Mouse (Mus musculus): ENCODE measurements at regions not wholly inside any gene's neighbourhood (a gene's known extent, or its start where the extent isn't known, plus 50 kb on each side); places are given as distances from the start of the nearest gene placed in this dataset.
A peak's percentile ranks its signal among the peaks of the same experiment; 100 is the strongest.

DNA sequence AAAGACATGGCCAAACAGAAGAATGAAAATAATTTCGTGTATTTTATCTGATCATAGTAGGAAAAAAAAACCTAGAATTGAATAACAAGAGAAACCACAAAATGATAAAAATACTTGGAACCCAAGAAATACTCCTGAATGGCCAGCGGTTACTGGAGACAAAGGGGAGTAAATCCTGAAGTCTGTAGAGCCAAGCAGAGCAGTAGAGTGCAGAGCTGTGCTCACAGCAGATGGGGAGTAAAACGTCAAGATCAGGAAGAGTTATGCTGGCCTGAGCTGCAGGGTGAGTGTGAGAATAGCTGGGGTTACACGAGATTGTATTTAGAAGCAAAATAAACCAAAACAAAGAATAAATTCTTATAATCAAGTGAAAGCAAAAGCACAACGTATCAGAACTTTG is 334.0 kb downstream of the Cxcl12 start:
- DNase-seq (ENCODE audit: low spot score in 2 of 2), result no peak

GRCm38 (mm10) chr6:117504771-117505170 is 336.2 kb upstream of the Zfp637 start:
- no peak for DNase-seq (ENCODE audit: low spot score in 2 of 2)

DNA sequence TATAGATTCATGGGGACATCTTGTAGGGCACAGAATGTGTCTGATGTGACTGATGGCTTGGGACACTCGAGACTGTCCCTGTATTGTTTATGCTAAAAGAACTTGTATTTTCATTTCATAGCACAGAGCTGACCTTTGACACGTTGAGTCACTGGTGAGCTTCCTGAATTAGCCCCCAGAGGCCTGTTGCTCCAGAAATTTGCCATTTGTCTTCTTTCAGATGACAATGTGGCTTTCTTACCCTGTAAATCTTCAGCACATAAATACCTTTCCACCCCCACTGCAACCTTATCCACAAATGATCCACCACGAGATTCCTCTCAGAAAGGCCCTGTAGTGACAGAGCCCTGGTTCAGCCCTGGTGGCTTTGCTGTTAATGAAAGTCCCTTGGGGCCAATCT is 335.5 kb upstream of the Zfp637 start:
- no peak for DNase-seq (ENCODE audit: low spot score in 2 of 2)

GRCm38 (mm10) chr6:117506619-117507018 is 334.4 kb upstream of the Zfp637 start:
- DNase-seq (ENCODE audit: low spot score in 2 of 2), result no peak

- DNase-seq (ENCODE audit: low spot score in 2 of 2), result no peak
Measured at GRCm38 (mm10) chr6:117508860-117509259, 332.1 kb upstream of the Zfp637 start.

DNA sequence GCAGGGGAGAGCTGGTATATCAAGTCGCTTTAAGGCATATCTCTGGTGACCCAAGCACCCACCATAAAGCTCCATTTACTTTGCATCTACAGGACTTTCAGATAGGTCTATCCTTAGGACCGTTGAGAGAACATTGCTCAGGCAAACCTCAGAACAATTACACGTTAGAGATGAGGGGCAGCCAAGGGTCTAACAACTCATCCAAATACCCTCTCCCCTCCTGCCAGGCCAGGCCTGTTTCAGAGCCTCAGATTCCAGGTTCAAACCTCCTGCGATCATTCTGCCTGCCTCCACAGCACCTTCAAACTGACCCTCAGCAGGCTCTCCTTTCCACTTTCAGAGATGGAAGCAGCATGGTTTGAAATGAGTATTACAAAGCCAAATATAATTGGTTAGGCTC is 331.0 kb upstream of the Zfp637 start:
- no peak for DNase-seq (ENCODE audit: low spot score in 2 of 2)

DNA sequence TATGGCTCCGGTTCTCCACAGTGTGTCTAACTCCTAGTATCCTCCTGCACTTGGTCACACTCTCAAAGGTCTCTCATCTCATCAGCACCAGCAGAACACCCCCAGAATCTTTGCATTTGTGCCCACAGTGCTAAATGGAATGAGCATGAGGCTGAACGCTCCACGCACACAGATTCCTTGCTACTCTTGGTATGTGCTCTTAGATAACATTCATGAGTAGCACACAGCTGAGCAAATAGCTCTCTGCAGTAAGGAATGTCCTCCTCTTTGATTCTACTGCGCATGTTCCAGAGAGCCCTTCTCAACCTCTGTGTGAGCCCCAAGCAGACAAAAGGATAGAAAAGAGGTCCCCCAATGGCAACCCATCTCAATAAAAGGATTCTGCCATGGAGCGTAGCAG is 326.1 kb upstream of the Zfp637 start:
- no peak for DNase-seq (ENCODE audit: low spot score in 2 of 2)

DNA sequence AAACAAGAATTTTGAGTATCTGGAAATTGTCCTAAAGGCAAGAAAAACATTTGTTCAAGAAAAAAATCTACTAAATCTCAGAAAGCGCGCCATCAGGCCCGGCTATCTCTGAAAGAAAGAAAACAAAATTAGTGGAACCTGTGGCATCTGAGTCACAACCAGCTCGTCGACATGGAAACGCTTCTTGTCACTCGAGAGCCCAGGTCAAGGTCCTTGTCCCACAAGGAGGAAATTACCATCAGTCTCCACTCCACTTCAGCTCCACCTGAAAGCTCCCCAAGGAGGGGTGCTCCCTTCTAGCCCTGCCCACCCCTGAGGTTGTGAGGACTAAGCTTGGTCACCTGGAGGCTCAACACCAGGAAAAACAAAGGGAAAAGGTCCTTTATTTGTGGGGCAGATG is 324.1 kb upstream of the Zfp637 start:
- no peak for DNase-seq (ENCODE audit: low spot score in 2 of 2)

- DNase-seq (ENCODE audit: low spot score in 2 of 2), result no peak
Measured at GRCm38 (mm10) chr6:117518939-117519338, 322.0 kb upstream of the Zfp637 start.

DNA sequence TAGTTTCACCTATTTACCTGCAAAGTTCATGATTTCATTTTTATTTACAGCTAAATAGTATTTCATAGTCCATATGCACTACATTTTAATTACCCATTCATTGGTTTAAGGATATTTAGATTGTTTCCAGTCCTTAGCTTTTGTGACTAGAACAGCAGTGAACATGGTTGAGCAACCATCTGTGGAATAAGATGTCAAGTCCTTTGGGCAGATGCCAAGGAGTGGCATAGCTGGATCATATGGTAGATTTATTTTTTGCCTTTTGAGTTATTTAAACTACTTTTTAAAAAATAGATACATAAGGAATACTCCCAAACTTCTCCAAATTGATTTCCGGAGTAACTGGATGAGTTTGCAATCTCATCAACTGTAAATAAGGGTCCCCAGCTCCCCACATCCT is 321.5 kb upstream of the Zfp637 start:
- no peak for DNase-seq (ENCODE audit: low spot score in 2 of 2)

DNA sequence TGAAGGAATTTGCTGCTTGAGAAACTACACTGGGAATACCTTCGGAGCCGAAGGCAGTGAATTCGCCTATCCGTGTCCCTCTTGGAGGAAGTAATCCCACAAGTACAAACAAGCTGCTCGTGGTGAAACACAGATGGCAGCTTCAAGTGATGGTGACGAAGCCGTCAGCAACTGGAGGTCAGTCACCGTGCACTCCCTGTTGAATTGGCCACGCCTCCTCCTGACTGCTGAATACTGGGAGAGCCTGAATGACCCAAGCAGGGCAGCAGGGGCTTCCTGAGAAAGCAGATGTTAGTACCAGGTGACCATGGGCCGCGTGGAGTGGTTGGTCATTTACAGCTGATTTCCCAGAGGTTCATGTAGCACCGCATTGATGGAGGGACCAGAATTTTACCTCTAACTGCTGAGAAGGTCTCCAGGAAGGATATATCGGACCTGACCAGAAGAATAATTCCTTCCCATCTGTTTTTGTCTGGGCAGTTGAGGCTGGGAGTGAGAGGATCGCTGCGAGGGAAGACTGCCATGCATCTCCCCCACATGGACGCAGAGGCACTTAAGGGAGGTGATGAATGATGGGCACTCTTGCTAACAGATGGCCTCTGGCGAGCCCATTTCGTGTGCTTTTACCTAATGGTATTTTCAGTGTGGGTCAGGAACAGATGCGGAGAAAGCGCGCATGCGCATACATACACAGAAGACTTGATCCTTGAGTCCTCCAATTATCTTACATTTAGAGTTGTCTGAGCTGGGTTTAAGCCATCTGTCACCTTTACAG is 314.6 kb upstream of the Zfp637 start:
- no peak for DNase-seq (ENCODE audit: low spot score in 2 of 2)

GRCm38 (mm10) chr6:117527526-117527925 is 313.5 kb upstream of the Zfp637 start:
- DNase-seq (ENCODE audit: low spot score in 2 of 2), result no peak

- no peak for DNase-seq (ENCODE audit: low spot score in 2 of 2)
Measured at GRCm38 (mm10) chr6:117534149-117534548, 306.8 kb upstream of the Zfp637 start.

DNA sequence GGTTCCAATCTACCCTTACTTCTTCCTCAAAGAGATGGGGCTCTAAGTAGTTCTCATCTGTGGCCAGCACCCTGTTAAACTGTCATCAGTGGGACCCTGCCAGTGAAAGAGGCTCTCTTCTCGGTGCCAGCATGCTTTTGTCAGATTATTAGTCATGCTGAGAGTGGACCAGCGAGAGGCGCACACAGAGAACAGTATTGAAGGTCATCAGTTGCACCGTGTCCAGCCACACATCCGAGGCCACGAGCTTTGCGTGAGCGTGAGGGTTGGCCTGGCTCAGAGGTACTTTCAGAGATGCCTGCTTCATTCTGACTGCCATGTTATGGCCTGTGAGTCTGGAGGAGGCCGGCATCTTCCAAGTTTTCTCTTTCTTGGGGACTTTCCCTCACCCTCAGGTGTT is 306.0 kb upstream of the Zfp637 start:
- no peak for DNase-seq (ENCODE audit: low spot score in 2 of 2)

GRCm38 (mm10) chr6:117536084-117536483 is 304.9 kb upstream of the Zfp637 start:
- no peak for DNase-seq (ENCODE audit: low spot score in 2 of 2)

- no peak for DNase-seq (ENCODE audit: low spot score in 2 of 2)
Measured at GRCm38 (mm10) chr6:117542431-117542830, 298.5 kb upstream of the Zfp637 start.

DNA sequence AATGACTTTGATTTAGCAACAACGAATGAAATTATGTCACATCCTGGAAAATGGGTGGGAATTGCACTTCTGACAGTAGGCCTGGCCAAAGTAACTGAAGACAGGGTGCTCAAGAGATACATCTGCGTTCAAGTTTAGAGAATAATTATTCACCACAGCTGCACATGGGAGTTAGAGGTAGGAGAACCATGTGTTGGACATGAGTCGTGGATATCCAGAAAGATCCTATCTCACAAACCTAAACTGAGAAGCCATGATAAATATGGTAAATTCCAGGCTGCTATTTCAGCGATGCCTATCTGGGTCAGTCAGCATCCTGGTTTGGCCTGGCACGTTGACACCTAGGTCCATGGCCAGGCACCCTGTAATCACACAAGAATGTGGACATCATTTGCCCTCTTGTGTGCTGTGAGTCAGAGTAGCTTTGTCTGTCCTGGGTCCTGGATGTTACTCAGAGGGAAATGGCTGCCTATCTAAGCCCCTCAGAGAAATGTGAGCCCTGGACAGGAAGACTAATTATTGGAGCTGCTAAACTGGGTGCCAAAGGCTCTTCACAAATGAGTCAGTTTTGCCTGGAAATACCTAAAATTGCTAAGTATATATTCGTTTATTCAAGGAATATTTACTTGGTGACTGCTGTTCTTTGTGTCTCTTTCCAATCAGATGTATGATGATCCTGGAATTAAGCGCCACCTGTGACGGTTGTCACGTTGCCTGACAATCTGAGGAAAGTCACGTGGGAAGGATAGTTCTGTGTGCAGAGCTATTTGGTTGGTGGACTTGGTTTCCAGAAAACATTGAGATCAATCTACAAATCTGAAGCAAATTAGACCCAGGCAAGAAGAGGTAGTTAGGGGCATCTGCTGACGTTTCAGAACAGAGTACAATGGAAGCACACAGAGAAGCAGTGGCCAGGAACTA is 296.4 kb upstream of the Zfp637 start:
- DNase-seq (ENCODE audit: low spot score in 2 of 2), result no peak

- DNase-seq (ENCODE audit: low spot score in 2 of 2), result no peak
Measured at GRCm38 (mm10) chr6:117550930-117551329, 290.1 kb upstream of the Zfp637 start.

DNA sequence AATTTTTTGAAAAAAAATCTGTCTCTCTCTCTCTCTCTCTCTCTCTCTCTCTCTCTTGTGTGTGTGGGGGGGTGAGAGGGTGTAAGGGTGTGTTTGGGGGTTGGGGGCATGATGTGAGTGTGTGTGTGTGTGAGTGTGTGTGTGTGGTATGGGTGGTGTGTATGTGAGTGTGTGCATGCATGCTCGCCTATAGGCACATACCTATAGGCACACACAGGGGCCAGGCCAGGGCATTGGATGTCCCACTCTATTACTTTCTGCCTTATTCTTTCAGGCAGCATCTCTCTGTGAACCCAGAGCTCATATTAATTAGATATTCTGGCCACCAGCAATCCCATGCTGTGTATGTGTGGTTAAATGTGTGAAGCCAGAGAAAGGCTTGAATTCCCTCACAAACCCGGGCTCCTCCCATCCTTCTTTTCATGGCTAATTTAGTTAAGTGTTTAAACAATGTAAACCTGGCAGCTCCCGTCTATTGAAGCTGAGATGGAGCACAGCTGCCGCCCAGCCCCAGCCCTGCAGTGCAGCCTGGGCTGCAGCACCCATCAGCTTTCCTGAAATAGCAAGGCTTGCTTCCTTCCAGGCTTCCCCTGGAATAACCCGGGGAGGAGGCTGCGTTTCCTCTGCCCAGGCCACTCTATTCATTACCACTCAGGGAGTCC is 288.8 kb upstream of the Zfp637 start:
- DNase-seq (ENCODE audit: low spot score in 2 of 2), result no peak

- peak in 1 of 2 experiments; percentile 33 for DNase-seq (ENCODE audit: low spot score in 2 of 2)
Measured at GRCm38 (mm10) chr6:117563159-117563558, 277.8 kb upstream of the Zfp637 start.

- peak in 1 of 2 experiments; percentile 29 for DNase-seq (ENCODE audit: low spot score in 2 of 2)
Measured at GRCm38 (mm10) chr6:117563704-117564103, 277.3 kb upstream of the Zfp637 start.

DNA sequence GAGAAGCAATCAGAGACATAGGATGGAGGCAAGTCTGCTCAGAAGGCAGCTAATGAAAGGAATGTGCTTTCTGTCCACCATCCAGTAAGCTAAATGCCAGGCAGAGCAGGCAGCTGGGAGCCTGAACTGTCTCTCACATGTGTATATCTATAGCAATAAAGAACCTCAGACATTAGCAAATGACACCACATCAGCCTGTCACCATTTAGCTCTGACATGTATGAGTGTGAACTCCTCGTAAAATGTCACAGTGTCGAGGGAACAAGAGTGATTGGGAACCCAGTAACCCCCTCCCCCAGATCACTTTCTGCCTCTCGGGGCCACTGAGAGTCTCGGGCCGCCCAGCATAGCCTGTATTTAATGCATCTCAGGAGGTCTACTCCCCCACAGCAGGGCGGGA is 274.2 kb upstream of the Zfp637 start:
- no peak for DNase-seq (ENCODE audit: low spot score in 2 of 2)

Data from left cerebral cortex, adult 9 months (tissue).